Mouse (Mus musculus) liver, embryonic 16.5 days (tissue): ENCODE measurements around the gene Gcnt4. TPM values are rescaled to one million over a fixed set of nuclear protein-coding genes. Genes with fewer than 3 reads are reported as not detected.

Experiments used
- ATAC-seq: fragments of 200-750 bp; cut with Nextera tagmentation; 2 replicates; pipeline ENCODE4 v1.8.0; 2017; ENCODE audit warnings: low read depth, mild to moderate bottlenecking, moderate number of reproducible peaks, moderate library complexity
- H3K27ac ChIP-seq: fragments of 300-500 bp; sonication (generic); 2 replicates; pipeline ENCODE4 v1.5.1; 2014; ENCODE audit warnings: mild to moderate bottlenecking, low read length
- H3K27me3 ChIP-seq: fragments of 300-500 bp; sonication (generic); 2 replicates; pipeline ENCODE4 v1.6.1; 2014; ENCODE audit warnings: low read depth, low read length, mixed read lengths; ENCODE audit not compliant: control insufficient read depth, insufficient read depth
- H3K36me3 ChIP-seq: fragments of 300-500 bp; sonication (generic); 2 replicates; pipeline ENCODE4 v1.6.1; 2014; ENCODE audit warnings: mild to moderate bottlenecking; ENCODE audit not compliant: control insufficient read depth, insufficient read depth
- H3K4me1 ChIP-seq: fragments of 300-500 bp; sonication (generic); 2 replicates; pipeline ENCODE4 v1.6.1; 2014; ENCODE audit warnings: low read depth, low read length, mixed read lengths; ENCODE audit not compliant: control insufficient read depth
- H3K4me2 ChIP-seq: fragments of 300-500 bp; sonication (generic); 2 replicates; pipeline ENCODE4 v1.6.1; 2014; ENCODE audit warnings: low read depth, low read length, mixed read lengths
- H3K4me3 ChIP-seq: fragments of 300-500 bp; sonication (generic); 2 replicates; pipeline ENCODE4 v1.5.1; 2014; ENCODE audit warnings: low read depth, mild to moderate bottlenecking, low read length
- H3K9ac ChIP-seq: fragments of 300-500 bp; sonication (generic); 2 replicates; pipeline ENCODE4 v1.6.1; 2014; ENCODE audit warnings: low read depth, low read length
- H3K9me3 ChIP-seq: fragments of 300-500 bp; sonication (generic); replicated peaks from 2 replicates; pipeline ENCODE4 v1.6.1; 2016; ENCODE audit warnings: low read length; ENCODE audit not compliant: control insufficient read depth
- WGBS: fragments of 180-500 bp; shearing (Covaris S2); extraction: QIAGEN DNeasy Blood & Tissue Kit; methylation state at CpG from one replicate; pipeline ENCODE4 v1.1.7; 2014; ENCODE audit not compliant: insufficient replicate concordance; 5-methylcytosine and 5-hydroxymethylcytosine counted together
- polyA plus RNA-seq: library from polyadenylated mRNA; unstranded; fragments of >200 nt; fragmentation: Nextera tagmentation; extraction: Ambion mirVana; gene quantifications from 2 replicates; pipeline ENCODE4 v1.2.1, GENCODE M21; 2015

Gcnt4 gene
- polyA plus RNA-seq, 1 experiment from 2014 or later, result 1.5 TPM

DNA sequence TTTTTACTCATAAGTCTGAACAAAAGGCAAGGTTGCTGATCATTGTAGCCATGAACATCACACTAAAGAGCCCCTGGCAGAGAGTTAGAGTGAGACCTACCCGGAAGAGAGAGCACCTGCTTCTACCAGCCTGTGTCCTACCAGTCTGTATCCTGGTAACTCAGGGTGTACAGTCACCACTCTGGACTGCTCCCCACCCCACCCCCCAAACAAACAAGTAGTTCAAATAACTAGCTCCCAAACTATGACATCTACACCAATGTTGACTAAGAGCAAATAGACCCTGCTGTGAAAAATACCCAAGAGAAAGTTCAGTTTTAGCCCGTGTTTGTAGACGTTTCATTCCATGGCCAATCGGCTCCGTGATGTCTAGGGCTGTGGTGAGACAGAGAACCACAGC, 38.3 kb downstream of the Gcnt4 start:
- WGBS, result 66% methylated on average over 5 of the region's 5 CpGs
- peak overlapping the region; percentile 25 for H3K27ac ChIP-seq
- H3K9me3 ChIP-seq, result no peaks in the 10 kb centered on the region
- H3K4me3 ChIP-seq, result no peak overlapping the region
- H3K4me1 ChIP-seq, result peaks cover 3% of the 10 kb centered on the region
- ATAC-seq, result peak; percentile 86
- H3K36me3 ChIP-seq, result no peaks in the 10 kb centered on the region
- H3K27me3 ChIP-seq, result no peaks in the 10 kb centered on the region
- H3K9ac ChIP-seq, result no peak overlapping the region
- no peak overlapping the region for H3K4me2 ChIP-seq

DNA sequence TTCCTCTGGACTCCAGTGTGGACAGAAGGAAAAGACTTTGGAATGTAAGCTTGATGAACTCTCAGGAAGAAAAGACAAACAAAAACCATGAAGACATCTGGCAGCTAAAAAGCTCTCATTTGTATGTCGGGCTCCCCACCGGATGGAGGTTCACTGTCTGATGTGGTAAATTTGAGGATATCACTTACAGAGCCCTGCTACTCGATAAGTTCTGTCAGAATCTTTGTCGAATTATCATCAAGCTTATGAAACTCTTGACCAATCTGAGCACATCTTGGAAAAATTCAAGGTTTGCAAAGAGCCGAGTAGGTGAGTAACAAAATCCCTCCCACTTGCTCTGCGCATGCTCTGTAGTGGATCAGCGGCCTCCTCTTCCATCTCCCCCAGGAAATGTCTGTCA, 40.5 kb downstream of the Gcnt4 start:
- no peak for ATAC-seq
- 78% methylated on average over 7 of the region's 7 CpGs for WGBS

DNA sequence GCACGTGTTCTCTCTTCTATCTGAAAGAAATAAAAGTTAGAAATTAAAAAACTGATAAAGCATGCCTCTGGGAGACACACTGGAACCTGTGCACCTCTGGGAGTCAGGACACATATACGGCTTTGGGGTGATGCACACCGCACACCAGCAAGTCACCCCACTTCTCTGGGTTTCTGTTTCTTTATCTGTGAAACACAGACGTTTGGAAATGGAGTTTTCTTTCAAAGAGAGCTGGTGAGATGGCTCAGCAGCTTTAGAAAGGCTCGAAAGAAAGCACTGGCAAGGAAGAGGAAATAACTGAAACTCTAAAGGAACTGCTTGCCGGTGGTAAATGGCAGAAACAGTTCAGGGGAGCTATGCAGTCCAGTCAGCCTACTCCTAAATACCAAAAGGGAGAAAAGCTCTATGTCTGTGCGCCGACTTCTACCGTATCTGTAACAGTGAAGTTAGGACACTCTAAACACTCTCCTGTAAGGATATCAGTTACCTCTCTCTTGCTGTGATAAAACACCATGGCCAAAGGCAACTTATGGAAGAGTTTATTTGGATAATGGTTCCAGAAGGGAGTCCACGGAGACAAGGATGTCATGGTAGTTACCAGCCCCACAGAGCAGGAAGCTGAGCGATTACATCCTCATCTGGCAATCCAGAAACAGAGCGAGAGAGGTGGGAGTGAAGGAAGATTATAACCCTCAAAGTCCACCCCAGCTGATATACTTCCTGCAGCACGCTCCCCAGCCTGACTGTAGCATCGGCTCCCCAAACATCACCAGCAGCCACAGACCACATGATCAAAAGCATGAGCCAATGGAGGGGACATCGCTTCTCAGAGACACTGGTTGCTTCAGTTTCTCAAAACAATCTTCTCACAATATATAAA, 42.0 kb downstream of the Gcnt4 start:
- H3K27me3 ChIP-seq, result no peaks in the 10 kb centered on the region
- H3K4me2 ChIP-seq, result peak overlapping the region; percentile 44
- peaks cover 9% of the 10 kb centered on the region for H3K4me1 ChIP-seq
- no peaks in the 10 kb centered on the region for H3K36me3 ChIP-seq
- H3K9me3 ChIP-seq, result no peaks in the 10 kb centered on the region
- peak overlapping the region; percentile 17; the same call in 1 of the 2 replicates for H3K9ac ChIP-seq
- peak overlapping the region; percentile 3; the same call in 1 of the 2 replicates for H3K4me3 ChIP-seq
- ATAC-seq, result peak; percentile 60
- H3K27ac ChIP-seq, result peak overlapping the region; percentile 77
- WGBS, result 39% methylated on average over 15 of the region's 15 CpGs

More for the DNA sequence above, 40.5 kb downstream of the Gcnt4 start:
- Histone ChIP-seq H3K27ac (no peak overlapping the region), H3K36me3 (no peaks in the 10 kb centered on the region), H3K9ac (no peak overlapping the region), H3K27me3 (no peaks in the 10 kb centered on the region), H3K4me1 (peaks cover 3% of the 10 kb centered on the region), H3K4me2 (no peak overlapping the region), H3K4me3 (no peak overlapping the region), H3K9me3 (no peaks in the 10 kb centered on the region)

DNA sequence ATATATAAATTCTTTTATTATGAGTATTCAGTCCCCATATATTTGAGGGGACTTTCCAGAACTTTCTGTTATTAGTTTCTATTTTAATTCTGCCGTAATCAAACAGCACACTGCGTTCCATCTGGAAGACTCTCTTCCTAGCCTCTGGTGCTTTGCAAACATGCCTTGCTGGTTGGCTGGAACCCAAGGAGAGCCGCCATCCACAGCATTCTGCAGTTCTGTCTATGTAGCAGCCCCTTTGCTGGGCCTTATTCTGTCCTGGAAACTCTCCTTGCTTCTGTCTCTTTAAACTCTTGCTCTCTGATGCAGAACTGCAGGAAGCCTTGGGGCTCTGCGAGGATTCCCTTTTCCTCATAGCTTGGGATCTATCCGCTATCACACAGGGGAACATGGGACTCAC, 42.6 kb downstream of the Gcnt4 start:
- WGBS, result 83% methylated on average over 5 of the region's 5 CpGs
- no peaks in the 10 kb centered on the region for H3K36me3 ChIP-seq
- no peak overlapping the region for H3K4me3 ChIP-seq
- H3K9ac ChIP-seq, result no peak overlapping the region
- H3K27me3 ChIP-seq, result no peaks in the 10 kb centered on the region
- no peak overlapping the region for H3K27ac ChIP-seq
- ATAC-seq, result no peak
- no peak overlapping the region for H3K4me2 ChIP-seq
- no peaks in the 10 kb centered on the region for H3K9me3 ChIP-seq
- H3K4me1 ChIP-seq, result peaks cover 15% of the 10 kb centered on the region

DNA sequence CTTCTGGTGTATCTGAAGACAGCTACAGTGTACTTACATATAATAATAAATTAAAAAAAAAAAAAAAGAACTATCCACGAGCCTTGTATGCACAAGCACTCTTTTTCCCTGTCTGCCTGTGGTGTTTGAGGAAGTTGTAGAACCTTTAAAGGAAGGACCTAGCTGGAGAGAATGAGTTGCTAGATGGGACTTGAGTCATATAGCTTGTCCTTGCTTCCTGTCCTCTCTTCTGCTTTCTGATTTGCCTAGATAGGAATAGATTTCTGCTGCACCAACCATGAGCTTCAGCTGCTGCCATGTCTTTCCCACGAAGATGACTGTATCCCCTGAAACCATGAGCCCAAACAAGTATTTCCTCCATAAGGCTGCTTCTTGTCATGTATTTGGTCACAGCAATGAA, 43.3 kb downstream of the Gcnt4 start:
- H3K9me3 ChIP-seq, result no peaks in the 10 kb centered on the region
- H3K4me3 ChIP-seq, result no peak overlapping the region
- H3K4me1 ChIP-seq, result peaks cover 19% of the 10 kb centered on the region
- no peaks in the 10 kb centered on the region for H3K36me3 ChIP-seq
- H3K27ac ChIP-seq, result no peak overlapping the region
- no peak for ATAC-seq
- no peak overlapping the region for H3K9ac ChIP-seq
- no peak overlapping the region for H3K4me2 ChIP-seq
- 39% methylated on average over 2 of the region's 2 CpGs for WGBS
- no peaks in the 10 kb centered on the region for H3K27me3 ChIP-seq

DNA sequence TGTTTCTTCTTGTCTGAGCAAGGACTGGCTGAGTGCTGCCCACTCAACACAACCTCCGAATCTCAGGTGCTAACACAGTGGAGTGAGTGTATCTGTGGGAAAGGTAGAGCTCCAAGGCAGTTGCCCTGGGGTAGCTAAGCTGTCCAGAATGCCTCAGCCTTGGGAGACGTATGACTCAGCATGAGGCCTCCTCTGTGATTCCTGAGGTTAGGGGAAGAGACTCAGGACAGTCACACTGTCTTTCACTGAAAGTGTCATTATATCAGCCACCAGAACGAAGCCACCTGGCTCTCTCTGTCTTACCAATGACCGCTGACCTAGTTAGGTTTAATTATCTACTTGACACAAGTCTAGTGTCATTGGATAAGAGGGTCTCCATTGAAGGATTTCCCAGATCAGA, 46.6 kb downstream of the Gcnt4 start:
- no peak overlapping the region for H3K4me2 ChIP-seq
- H3K36me3 ChIP-seq, result no peaks in the 10 kb centered on the region
- ATAC-seq, result 0 out of 2 replicates have a peak, but pooled peaks have one; percentile 12
- H3K27ac ChIP-seq, result no peak overlapping the region; the same call in 1 of the 2 replicates
- 62% methylated on average over 4 of the region's 4 CpGs for WGBS
- no peak overlapping the region for H3K9ac ChIP-seq
- no peaks in the 10 kb centered on the region for H3K27me3 ChIP-seq
- no peak overlapping the region for H3K4me3 ChIP-seq
- H3K9me3 ChIP-seq, result no peaks in the 10 kb centered on the region
- H3K4me1 ChIP-seq, result peaks cover 19% of the 10 kb centered on the region

DNA sequence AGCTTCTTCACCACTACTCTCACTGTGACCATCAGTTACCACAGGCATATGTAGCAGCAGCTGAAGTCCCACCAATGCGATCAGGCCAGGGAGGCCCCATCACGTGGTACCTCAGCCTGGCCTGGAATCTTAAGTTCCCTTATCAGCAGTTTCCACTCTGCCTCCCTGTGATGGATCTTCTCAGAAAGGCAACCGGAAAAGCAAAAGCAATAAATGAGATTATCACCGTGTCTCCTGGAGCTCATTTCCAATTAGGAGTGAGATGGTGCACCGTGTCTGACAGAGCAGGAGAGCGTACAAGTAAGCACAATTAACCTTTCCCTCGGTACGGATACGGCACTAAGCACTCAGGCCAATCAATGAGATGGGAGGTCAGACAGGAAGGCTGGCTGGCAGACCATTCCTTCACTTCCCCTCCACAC, 47.4 kb downstream of the Gcnt4 start:
- peak overlapping the region; percentile 16 for H3K4me3 ChIP-seq
- no peaks in the 10 kb centered on the region for H3K27me3 ChIP-seq
- H3K36me3 ChIP-seq, result no peaks in the 10 kb centered on the region
- H3K27ac ChIP-seq, result peak overlapping the region; percentile 77
- peak overlapping the region; percentile 51 for H3K4me2 ChIP-seq
- no peak overlapping the region for H3K9ac ChIP-seq
- peak; percentile 96 for ATAC-seq
- WGBS, result 29% methylated on average over 9 of the region's 9 CpGs
- peaks cover 19% of the 10 kb centered on the region for H3K4me1 ChIP-seq
- H3K9me3 ChIP-seq, result no peaks in the 10 kb centered on the region

DNA sequence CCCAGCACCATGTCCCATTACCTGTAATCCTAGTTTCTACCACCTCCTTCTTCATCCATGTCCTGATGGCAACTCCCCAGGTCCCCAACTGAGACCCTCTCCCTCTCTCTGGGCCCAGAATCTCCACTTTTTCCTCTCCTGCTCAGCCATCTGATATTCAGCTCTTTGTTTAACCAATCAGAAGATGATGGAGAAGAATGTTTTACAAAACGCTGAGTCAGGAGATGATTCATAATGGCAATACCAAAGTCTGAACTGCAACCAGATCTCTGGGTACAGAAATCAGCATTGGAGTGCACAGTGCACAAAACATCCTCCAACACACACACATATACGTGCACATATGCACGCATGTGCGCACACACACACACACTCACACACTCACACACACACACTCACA, 48.8 kb downstream of the Gcnt4 start:
- Histone ChIP-seq H3K9me3 (no peaks in the 10 kb centered on the region), H3K4me2 (no peak overlapping the region), H3K4me3 (no peak overlapping the region), H3K4me1 (peaks cover 17% of the 10 kb centered on the region), H3K27me3 (no peaks in the 10 kb centered on the region), H3K9ac (no peak overlapping the region), H3K36me3 (no peaks in the 10 kb centered on the region), H3K27ac (no peak overlapping the region)
- 87% methylated on average over 4 of the region's 4 CpGs for WGBS
- ATAC-seq, result no peak

DNA sequence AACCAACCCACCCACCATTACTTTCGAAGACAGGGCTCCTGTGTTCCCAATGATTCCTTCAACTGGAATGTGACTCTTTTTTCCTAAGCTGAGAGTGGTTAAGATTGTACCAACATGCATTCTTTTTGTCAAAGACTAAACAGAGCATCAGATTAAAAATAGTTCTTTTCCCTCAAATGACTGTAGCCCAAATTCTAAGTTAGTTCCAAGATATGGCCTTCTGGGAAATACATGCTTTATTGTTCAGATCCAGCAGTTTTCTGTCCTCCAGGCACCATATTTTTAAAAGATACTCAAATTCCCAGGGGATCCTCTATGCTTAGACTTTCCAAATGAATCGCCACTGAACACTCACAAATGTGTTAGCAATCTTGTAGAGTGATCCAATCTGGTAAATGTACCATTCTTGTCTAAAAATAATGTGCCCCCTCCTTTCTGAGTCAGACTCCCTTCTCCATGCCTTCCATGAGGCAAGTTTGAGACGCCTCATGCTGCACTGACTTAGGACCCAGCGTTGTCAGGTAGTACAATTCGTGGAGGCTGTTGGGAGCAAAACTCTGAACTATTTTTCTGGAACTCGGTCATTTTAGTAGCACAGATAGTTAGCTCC, 52.6 kb downstream of the Gcnt4 start:
- H3K9ac ChIP-seq, result no peak overlapping the region
- no peak overlapping the region for H3K4me2 ChIP-seq
- H3K4me3 ChIP-seq, result no peak overlapping the region
- no peak for ATAC-seq
- H3K27me3 ChIP-seq, result no peaks in the 10 kb centered on the region
- no peaks in the 10 kb centered on the region for H3K36me3 ChIP-seq
- H3K4me1 ChIP-seq, result peaks cover 4% of the 10 kb centered on the region
- 68% methylated on average over 6 of the region's 6 CpGs for WGBS
- H3K9me3 ChIP-seq, result no peaks in the 10 kb centered on the region
- H3K27ac ChIP-seq, result no peak overlapping the region
